Mouse (Mus musculus): ENCODE data around the gene Krtcap2. TPM values are rescaled to one million over a fixed set of nuclear protein-coding genes. Genes with fewer than 3 reads are reported as not detected.
A peak's percentile ranks its signal among the peaks of the same experiment; 100 is the strongest.

Gene Krtcap2
- total RNA-seq, 4 experiments from 2014 or later = 87.0 to 108 (median 89.4) TPM

DNA sequence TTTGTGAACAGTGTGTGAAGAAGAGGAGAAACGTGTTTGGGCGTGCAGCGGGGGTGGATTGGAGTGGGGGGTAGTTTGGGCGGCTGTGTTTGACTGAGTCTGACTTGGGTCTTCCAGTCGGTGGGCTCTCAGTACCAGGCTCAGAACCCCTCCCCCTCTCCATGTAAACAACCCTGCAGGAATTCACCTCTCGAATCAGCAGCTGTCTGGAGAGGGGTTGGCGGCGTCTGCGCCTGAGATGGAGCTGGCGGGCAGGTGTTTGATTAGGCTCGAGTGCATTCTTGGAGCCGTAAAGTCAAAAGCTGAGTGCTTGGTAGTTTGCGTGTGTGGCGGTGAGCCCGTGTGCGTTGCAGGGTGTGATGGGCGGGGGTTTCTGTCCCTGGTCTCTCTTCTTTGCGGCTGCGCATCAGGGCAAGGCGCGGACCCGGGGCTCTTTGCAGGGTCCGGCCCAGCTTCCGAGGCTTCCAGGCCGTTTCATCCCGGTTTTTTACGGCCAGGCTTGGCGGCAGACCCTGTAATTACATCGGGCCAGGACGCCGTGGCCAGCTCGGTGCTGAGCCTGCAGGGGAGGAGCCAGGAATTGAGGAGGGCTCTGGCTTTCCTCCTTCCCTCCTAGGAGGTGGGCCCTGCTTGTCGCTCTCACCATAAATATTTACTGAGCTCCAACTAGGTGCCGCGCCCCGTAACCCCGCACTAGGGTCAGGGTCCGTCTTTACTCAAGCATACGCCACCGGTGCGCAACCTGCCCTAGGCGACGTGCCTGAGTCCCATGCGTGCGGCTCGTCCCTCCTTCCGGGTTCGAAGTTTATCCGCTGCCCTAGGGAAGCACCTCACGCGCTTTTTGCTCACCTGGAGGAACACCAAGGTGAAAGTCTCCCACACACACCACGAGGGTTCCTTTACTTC, 35.1 kb downstream of the Krtcap2 start, which contains the start of gene Efna1:
Efna1 (minus strand) TSS at position 537 of the 906 bp plus-strand sequence.
- peak; percentile 65 for DNase-seq (ENCODE audit: low spot score)

DNA sequence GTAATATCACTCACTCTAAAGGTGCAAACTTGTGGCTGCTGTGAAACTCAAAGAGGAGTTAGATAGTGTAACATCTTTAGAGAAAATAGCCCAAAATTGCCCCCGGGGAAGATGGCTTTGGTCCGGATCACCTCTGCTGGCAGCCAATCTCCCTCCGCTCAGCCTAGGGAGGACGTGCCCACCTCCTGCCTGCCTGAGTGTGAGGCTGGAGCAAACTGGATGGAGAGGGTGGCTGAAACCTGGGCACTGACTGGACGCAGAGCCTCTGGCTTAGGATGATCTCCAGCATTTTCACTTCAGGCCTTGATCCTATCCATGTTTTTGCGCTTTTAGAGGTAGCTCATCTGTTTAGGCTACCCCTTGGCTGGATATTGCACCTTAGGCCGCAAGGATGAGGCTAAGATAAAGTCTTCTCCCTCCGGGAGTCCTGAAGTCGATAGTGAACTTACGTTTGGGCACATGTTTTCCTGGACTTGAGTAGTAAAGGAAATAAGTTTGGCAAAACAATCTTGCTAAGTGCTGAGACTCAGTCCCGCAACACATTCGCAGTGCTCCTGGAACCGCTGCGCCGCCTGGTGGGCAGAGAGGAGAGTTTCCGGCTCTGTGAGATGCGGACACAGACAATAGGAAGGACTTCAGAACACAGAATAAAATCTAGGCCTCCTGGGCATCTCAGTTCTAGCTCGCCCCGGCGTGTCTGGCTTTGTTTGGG, 36.0 kb downstream of the Krtcap2 start:
- peak; percentile 89 for DNase-seq (ENCODE audit: low spot score)

DNA sequence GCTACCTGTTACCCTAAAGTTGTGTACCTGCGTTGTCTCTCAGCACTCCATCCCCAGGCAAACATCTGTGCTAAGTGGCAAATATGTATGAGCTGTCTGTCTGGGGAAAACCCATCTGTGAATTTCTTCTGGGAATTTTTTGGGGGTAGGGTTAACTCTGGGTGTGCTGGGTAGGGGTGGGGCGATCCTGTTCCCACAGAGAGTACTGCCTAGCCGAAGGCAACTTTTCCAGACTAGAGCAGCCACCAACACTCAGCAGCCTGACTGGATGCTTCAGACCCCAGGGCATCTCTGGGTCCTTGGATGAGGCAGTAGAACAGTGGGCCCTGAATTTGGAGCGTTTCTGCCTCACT, 36.5 kb downstream of the Krtcap2 start:
- no peak for DNase-seq (ENCODE audit: low spot score)

DNA sequence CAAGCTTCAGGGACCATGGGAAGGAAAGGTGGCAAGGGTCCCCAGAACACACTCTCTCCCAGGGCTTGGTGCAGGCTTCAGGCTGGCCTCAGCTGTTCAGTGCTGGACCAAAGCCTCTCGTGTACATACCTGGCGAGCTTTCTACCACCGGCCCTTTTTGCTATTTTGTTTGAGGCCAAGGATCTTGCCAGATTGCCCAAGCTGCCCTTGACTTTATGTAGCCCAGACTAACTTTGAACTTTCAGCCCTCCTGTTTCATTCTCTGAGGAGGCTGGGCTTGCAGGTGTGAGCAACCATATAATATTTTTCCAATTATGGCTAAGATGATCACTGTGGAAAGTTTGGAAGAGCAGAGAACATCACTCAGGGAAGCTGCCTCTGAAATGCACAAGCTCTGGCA, 38.5 kb downstream of the Krtcap2 start:
- DNase-seq (ENCODE audit: low spot score) = no peak

DNA sequence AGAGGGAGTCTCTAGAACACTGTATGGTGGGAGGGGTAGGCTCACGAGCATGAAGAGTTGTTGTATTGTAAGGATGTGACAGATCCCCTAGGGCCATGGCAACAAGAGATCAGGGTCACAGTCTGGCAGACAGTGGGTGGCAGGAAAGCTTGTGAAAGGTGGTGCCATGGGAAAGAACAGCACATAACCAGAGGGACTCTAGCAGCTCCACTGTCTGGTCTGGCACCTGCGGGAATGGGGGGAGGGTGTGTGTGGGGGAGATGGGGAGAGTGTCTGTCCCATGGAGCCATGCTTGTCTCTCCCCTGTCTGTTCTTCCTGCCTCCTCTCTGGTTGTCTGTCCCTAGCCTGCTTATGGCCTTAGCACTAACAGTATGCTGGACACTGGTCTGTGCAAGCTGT, 39.8 kb downstream of the Krtcap2 start:
- DNase-seq (ENCODE audit: low spot score) = no peak

DNA sequence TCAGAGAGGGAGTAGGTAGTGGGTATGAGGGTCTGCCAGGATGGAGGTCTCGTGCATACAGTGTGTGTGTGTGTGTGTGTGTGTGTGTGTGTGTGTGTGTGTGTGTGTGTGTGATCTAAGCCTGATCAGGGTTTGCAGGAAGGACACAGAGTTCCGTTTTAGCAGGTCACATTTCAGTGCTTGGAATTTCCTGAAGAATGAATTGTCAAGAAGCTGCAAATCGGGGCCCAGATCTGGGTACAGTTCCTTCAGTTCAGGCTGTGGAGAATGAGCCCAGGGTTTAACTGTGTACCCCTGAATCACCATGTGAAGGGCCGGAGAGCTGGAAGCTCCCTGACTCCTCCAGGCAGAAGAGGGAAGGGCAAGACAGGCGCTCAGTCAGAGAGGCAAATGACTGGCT, 41.5 kb downstream of the Krtcap2 start:
- DNase-seq (ENCODE audit: low spot score) = no peak

DNA sequence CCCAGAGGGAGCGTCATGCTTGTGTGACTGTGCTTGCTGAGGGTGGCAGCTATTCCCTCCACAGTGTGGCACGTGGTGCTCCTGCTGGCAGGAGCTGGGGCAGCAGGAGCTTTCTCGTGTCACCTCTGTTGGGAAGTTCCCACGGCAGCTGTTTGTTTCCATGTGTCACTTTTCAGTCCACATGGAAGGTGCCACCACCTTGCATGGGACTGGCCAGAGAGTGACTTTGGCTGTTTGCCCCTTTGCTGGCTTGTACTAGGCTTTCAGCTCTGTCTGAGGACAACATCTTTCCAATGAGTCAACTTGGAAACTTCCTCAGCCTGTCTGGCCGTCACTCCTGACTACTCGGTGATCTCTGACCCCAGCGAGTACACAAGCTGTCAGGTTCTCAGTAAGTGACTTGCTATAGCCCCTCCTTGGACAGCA, 42.8 kb downstream of the Krtcap2 start:
- DNase-seq (ENCODE audit: low spot score) = no peak

DNA sequence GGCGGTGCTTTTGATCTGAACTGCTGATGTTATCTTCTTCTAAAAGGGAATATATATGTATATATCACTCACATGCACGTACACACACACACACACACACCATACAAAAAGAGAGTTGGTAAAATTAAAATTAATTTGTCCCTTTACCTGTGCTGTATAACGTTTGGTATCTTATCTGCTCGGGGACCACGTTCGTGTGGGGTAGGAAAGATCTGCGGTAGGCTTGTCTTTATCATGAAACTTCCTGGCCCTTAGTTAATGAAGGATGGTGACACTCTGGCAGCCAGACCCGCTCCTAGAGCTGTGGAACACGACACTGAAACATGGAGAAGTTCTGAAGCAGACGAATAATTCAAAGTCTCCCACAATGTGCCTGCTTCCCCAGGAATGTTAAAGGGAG, 46.1 kb downstream of the Krtcap2 start:
- DNase-seq (ENCODE audit: low spot score) = no peak

DNA sequence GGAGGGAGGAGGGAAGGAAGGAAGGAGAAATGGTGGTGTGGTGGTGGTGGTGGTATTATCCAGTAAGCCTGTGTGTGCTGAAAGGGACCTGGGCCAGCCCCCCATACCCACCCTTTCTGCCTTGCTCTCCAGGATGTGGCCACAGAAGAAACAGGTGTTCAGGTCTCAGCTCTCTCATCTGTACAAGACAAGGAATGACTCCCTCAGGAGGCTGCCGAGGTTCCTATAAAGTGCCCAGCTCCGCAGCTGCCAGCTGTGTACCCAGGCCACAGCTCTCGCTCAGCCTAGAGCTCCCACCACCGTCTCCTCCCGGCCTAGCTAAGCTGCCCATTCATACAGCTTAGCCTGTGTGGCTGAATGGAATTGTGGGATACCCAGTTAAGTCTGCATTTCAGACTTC, 46.5 kb downstream of the Krtcap2 start:
- DNase-seq (ENCODE audit: low spot score) = no peak

DNA sequence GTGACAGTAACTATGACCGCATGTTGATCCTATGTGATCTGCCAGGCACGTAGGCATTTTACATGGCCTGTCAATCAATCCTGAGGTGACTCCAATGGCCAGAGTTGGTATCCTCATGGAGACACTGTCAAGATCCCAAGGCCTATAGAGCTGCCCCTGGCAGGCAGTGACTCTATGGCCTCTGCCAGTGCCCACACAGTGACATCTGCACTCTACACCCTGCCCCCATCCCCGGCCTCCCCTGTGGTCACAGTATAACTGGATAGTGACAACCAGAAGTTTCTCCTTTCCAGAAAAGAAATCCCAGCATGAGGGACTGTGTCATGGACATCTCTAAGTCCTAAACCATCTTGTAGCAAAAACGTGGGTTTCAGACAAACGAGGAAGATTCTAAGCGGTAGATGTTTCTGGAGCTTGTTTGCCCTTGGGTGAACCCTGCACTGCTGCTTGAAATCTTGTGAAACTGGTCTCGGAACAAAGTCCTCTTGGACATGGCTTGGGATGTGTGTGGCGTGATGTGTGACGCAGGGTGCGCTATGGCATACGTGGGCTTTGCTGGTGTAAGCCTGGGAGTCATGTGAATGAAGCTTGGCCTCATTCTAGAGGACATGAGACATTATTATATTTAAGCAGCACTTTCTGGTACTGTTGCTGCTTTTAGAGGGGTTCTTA, 47.6 kb downstream of the Krtcap2 start:
- DNase-seq (ENCODE audit: low spot score) = no peak

DNA sequence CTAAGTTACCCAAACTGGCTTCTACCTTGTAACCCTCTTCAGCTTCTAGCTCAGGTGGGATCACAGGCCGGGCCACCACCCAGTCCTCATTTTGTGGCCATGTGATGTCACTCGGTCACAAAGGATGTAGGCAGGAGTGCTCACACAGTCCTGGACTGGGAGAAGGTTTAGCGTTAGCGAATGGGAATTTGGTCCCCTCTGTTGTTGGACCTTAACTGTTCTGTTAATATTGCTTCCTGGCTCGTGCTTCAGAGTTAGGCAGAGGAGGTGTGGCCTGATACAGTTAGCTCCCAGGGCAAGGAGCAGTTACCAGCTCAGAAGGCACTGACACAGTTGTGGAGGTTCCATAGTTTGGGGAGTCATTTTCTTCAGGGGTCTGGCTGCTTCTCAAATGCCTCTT, 48.4 kb downstream of the Krtcap2 start:
- DNase-seq (ENCODE audit: low spot score) = no peak

DNA sequence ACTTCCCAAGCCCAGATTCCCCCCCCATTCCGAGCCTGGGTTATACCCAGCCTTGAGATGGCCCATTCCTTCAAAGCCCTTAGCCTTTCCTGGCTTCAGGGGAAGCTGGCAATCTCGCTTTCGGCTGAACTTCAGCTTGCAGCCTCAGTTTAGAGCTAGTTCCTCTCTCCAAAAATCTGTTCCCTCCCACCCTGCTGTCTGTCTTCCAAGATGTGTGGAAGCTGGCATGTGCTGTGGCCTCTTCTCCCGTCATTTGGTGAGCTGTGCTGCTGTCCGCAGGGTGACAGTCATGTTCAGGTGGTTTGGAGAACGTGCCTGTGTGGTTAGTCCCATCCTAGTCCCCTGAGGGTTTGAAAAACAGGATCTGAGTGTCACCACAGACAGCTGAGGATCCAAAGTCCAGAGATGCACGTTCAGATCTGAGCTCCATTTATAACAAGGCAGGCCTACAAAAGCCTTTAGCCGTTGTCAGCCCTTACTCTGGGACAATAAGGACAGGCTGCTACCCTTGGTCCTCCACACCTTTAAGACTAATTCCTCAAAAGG, 50.0 kb downstream of the Krtcap2 start:
- no peak for DNase-seq (ENCODE audit: low spot score)

DNA sequence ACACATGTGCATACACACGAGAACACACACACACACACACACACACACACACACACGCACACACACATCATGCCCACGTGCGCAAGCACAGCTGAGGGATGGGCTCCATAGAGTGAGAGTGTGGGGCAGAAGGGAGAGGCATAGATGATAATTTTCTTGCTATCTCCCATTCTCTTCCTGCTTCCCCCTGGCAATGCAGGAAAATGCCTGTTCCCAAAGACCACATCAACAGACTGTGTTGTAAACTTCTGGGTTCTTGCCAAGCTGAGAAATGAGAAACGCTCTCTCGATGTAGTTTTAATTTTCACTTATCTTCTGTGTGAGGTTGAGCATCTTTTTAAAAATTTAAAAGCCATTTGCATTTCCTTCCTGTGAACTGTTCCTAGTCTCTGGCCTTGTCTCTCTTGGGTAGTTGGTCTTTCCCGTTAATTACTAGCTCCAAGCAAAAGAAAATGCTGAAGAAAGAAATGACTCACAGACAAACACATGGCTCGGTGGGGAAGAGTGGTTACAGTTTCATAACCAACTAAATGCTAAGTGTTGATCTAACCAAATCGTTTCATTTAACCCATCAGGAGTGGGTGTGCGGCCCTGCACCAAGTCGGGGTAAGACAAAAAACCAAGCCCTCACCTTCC, 51.1 kb downstream of the Krtcap2 start:
- DNase-seq (ENCODE audit: low spot score) = no peak

DNA sequence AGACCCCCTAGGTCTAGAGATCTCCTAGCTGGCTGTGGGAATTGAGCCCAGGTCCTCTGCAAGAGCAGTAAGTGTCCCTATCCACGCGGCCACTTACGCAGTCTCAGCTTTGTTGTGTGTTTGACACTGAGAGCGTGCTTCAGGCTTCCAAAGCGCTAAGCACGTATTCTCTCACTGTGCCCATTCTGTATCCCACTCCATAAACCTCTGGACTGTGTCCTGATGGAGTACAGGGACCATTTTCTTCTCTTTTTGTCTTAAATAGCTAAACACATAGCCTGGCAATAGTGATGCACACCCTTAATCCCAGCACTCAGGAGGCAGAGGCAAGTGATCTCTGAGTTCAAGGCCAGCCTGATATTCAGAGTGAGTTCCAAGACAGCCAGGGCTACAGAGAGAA, 53.1 kb downstream of the Krtcap2 start:
- no peak for DNase-seq (ENCODE audit: low spot score)

DNA sequence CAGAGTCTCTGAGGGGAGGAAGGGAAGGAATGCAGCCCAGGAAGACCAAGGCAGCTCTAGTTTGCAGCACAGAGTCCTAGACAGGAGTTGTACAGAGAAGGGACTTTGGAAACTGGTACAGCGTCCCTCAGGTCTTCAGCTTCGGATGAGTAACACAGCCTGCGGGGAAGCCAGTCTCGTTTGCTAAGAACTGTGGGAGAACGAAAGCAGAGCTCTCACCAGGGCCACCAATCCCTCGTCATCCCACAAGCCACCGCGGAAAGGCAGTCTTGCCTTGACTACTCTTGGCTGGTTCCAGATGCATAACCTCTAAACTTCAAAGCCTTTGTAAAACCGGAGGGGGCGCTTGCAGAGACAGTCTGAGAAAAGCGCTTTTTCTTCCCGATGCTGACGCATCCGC, 53.7 kb downstream of the Krtcap2 start:
- DNase-seq (ENCODE audit: low spot score) = no peak

Small RNA genes lying within 50 kb of the gene (microRNA-seq; reads per million reads assigned to microRNA genes)
- gene Mir92b = 36.4 reads per million, percentile 45 among the genes with 10 or more reads in this experiment

Other genes with a start within 250 kb of the Krtcap2 start
- 10 to 100 TPM; 24.4 to 29.1 (median 28.5) TPM for gene Rusc1, start 152.7 kb upstream of the Krtcap2 start, total RNA-seq (2022)
- gene Gm43738, start 144.9 kb upstream of the Krtcap2 start, total RNA-seq (2022) = not detected
- 10 to 100 TPM; 20.8 to 23.2 (median 22.3) TPM for gene Fdps, start 144.0 kb upstream of the Krtcap2 start, total RNA-seq (2022)
- not detected for gene Pklr, start 109.8 kb upstream of the Krtcap2 start, total RNA-seq (2022)
- under 1 TPM in 3 of 4 experiments, not detected in 1; 0.12 to 0.75 (median 0.72) TPM for gene Hcn3, start 85.8 kb upstream of the Krtcap2 start, total RNA-seq (2022)
- 10 to 100 TPM; 14.6 to 19.3 (median 17.2) TPM for gene Clk2, start 81.2 kb upstream of the Krtcap2 start, total RNA-seq (2022)
- gene Scamp3, start 68.5 kb upstream of the Krtcap2 start, total RNA-seq (2022) = 10 to 100 TPM; 49.4 to 57.8 (median 53.3) TPM
- 1 to 10 TPM; 2.6 to 4.8 (median 4.3) TPM for gene Fam189b, start 62.8 kb upstream of the Krtcap2 start, total RNA-seq (2022)
- gene Gba, start 43.0 kb upstream of the Krtcap2 start, total RNA-seq (2022) = 10 to 100 TPM; 17.0 to 19.8 (median 17.9) TPM
- gene Thbs3, start 30.8 kb upstream of the Krtcap2 start, total RNA-seq (2022) = 1 to 10 TPM; 3.2 to 9.8 (median 4.0) TPM
- 10 to 100 TPM; 56.4 to 63.5 (median 59.5) TPM for gene Mtx1, start 18.9 kb upstream of the Krtcap2 start, total RNA-seq (2022)
- gene Muc1, start 16.9 kb upstream of the Krtcap2 start, total RNA-seq (2022) = under 1 TPM in 3 of 4 experiments, not detected in 1; 0.13 to 0.63 (median 0.49) TPM
- gene Trim46, start 343 bp downstream of the Krtcap2 start, total RNA-seq (2022) = under 1 TPM; 0.34 to 0.87 (median 0.83) TPM
- gene Dpm3, start 13.4 kb downstream of the Krtcap2 start, total RNA-seq (2022) = 10 to 100 TPM; 49.1 to 65.7 (median 53.6) TPM
- gene Slc50a1, start 24.6 kb downstream of the Krtcap2 start, total RNA-seq (2022) = 10 to 100 TPM; 16.6 to 27.0 (median 21.0) TPM
- gene Efna1, start 35.2 kb downstream of the Krtcap2 start, total RNA-seq (2022) = 10 to 100 TPM; 28.2 to 36.1 (median 32.6) TPM
- gene Efna3, start 77.0 kb downstream of the Krtcap2 start, total RNA-seq (2022) = under 1 TPM in 1 of 4 experiments, not detected in 3; 0.11 TPM
- gene Efna4, start 92.1 kb downstream of the Krtcap2 start, total RNA-seq (2022) = under 1 TPM in 3 of 4 experiments, not detected in 1; 0.19 to 0.34 (median 0.27) TPM
- 10 to 100 TPM; 43.3 to 52.5 (median 48.6) TPM for gene Adam15, start 104.0 kb downstream of the Krtcap2 start, total RNA-seq (2022)
- not detected for gene Dcst2, start 116.0 kb downstream of the Krtcap2 start, total RNA-seq (2022)
- not detected for gene Dcst1, start 119.3 kb downstream of the Krtcap2 start, total RNA-seq (2022)
- gene Zbtb7b, start 148.8 kb downstream of the Krtcap2 start, total RNA-seq (2022) = 10 to 100 TPM; 19.6 to 23.2 (median 22.9) TPM
- 1 to 10 TPM in 2 of 4 experiments, under 1 TPM in 1, not detected in 1; 0.75 to 1.5 (median 1.2) TPM for gene Lenep, start 156.8 kb downstream of the Krtcap2 start, total RNA-seq (2022)
- 10 to 100 TPM; 55.5 to 71.8 (median 67.9) TPM for gene Flad1, start 165.9 kb downstream of the Krtcap2 start, total RNA-seq (2022)
- gene Cks1b, start 172.4 kb downstream of the Krtcap2 start, total RNA-seq (2022) = 1 to 10 TPM; 3.8 to 5.4 (median 4.2) TPM
- gene Shc1, start 172.5 kb downstream of the Krtcap2 start, total RNA-seq (2022) = 10 to 100 TPM; 33.3 to 37.7 (median 36.5) TPM
- gene Pygo2, start 184.2 kb downstream of the Krtcap2 start, total RNA-seq (2022) = 10 to 100 TPM; 13.3 to 17.9 (median 14.9) TPM
- 10 to 100 TPM; 67.8 to 74.7 (median 71.2) TPM for gene Pbxip1, start 190.7 kb downstream of the Krtcap2 start, total RNA-seq (2022)
- gene Pmvk, start 208.6 kb downstream of the Krtcap2 start, total RNA-seq (2022) = 1 to 10 TPM; 5.5 to 8.6 (median 7.5) TPM

Data from heart, adult 8-10 months (tissue).